In the genomic region with DNA sequence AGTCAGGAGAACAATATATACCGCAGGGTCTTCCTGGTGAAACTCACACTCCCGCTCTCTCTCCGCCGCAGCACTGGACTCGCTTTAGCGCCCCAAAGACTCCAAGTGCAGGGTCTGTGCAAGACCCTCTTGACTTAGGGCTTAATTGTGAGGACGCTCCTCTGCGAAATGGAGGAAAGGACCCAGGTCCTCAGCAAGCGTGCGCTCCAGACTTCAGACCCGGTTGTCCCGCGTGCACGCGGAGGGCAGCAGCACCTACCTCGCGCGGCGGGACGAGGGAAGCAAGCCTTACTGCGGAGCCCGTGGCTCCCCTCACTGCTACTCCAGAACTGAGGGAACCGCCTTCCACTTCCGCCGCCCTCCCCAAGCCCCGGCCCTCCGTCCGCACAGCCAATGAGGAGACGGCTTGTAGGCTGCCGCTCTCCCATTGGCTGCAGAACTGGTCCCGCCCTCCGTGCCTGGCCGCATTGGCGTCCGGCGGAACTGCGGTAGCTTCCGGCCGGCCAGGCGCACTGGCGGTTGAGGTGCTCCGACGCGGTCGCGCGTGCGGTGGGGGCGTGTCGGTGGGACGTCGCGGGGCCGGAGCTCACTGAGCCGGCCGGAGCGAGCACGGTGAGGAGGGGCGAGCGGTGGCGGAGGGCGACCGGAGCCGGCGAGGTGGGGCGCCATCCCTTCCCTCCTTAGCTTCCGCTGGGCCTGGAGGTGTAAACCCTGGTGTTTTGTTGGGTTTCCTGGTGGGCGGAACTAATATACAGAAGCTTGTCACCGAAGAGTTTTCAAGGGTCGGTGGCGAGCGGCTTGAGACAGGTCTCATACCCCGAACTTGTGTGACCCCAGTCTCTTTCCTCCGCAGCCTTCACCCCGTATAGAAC, we compare ENCODE assay signal across 8 mouse cellular contexts. TPM values are rescaled to one million over a fixed set of nuclear protein-coding genes. Genes with fewer than 3 reads are reported as not detected.
DNase-seq lines count a peak whose midpoint lies in the region; ATAC-seq and TF ChIP-seq lines count a peak whose summit lies in the region.

A gene (plus strand): TSS at position 465 of the 872 bp plus-strand sequence.

- H3K9ac ChIP-seq in MEL (ENCODE audit: control insufficient read depth, low read depth, low read length, poor library complexity, severe bottlenecking) = peak within 1 kb of the TSS; percentile 86
- peak within 1 kb of the TSS; percentile 75 for H3K9ac ChIP-seq in forebrain, postnatal 0 days
- H3K9ac ChIP-seq in lung, embryonic 15.5 days = peak within 1 kb of the TSS; percentile 85

- DNase-seq in MEL (ENCODE audit: low read depth, low spot score) = peak; percentile 97
- DNase-seq in cerebellum, adult 2 months = peak; percentile 96 to 97
- DNase-seq in forebrain, postnatal 0 days = peak; percentile 96
- DNase-seq in heart, postnatal 4 days = peak; percentile 97
- DNase-seq in layer of hippocampus, adult 8-10 months (ENCODE audit: low spot score in 2 of 2) = peak; percentile 94
- peak; percentile 94 for DNase-seq in ovary, adult 18-20 months (ENCODE audit: low spot score)
- peak; percentile 97 for DNase-seq in thymus, postnatal 0 days (ENCODE audit: low spot score)

- H3K4me2 ChIP-seq in forebrain, postnatal 0 days (ENCODE audit: low read depth) = peak within 1 kb of the TSS; percentile 94
- peak within 1 kb of the TSS; percentile 86 for H3K4me2 ChIP-seq in lung, embryonic 15.5 days

- TF ChIP-seq CTCF in MEL (IDR thresholded peaks at IDR 0.05 in 2 of 3, conservative IDR thresholded peaks at IDR 0.05 in 1 of 3; ENCODE audit: control insufficient read depth in 1 of 3, insufficient read depth in 1 of 3, low read depth in 2 of 3, low read length in 3 of 3, poor library complexity in 1 of 3, severe bottlenecking in 1 of 3) = no peak
- TF ChIP-seq CTCF in cerebellum, adult 2 months (IDR thresholded peaks at IDR 0.05; ENCODE audit: borderline replicate concordance, insufficient read depth, low read depth, low read length) = no peak
- TF ChIP-seq CTCF in forebrain, postnatal 0 days (IDR thresholded peaks at IDR 0.05; ENCODE audit: low read depth) = no peak

- WGBS in cerebellum, adult 2 months = under 1% methylated on average over 74 of the region's 75 CpGs
- under 1% methylated on average over 72 of the region's 75 CpGs for WGBS in forebrain, postnatal 0 days
- WGBS in lung, embryonic 15.5 days = under 1% methylated on average over 74 of the region's 75 CpGs

- peak; percentile 100 for ATAC-seq in forebrain, postnatal 0 days
- ATAC-seq in lung, embryonic 15.5 days (ENCODE audit: borderline replicate concordance, extremely low read depth, low FRiP score, low TSS enrichment) = peak; percentile 99

- peak within 1 kb of the TSS; percentile 62 for H3K27ac ChIP-seq in MEL (ENCODE audit: control insufficient read depth, low read depth, low read length)
- peak within 1 kb of the TSS; percentile 14 for H3K27ac ChIP-seq in cerebellum, adult 2 months (ENCODE audit: insufficient read depth, low read length)
- peak within 1 kb of the TSS; percentile 79 for H3K27ac ChIP-seq in forebrain, postnatal 0 days (ENCODE audit: low read depth, low read length)
- peak within 1 kb of the TSS; percentile 94 for H3K27ac ChIP-seq in lung, embryonic 15.5 days

- peak within 1 kb of the TSS; percentile 82 to 95 for H3K4me3 ChIP-seq in MEL (ENCODE audit: control insufficient read depth in 1 of 2, insufficient read depth in 1 of 2, low read depth in 2 of 2, low read length in 2 of 2)
- H3K4me3 ChIP-seq in cerebellum, adult 2 months (replicated peaks; ENCODE audit: insufficient read depth, low read depth, low read length) = peak within 1 kb of the TSS; percentile 89
- peak within 1 kb of the TSS; percentile 87 for H3K4me3 ChIP-seq in forebrain, postnatal 0 days (ENCODE audit: low read depth, low read length)
- H3K4me3 ChIP-seq in lung, embryonic 15.5 days = peak within 1 kb of the TSS; percentile 97

- peaks cover 3 to 26% of the 10 kb centered on the region in 2 experiments; a peak in 3 of 4 replicates for H3K36me3 ChIP-seq in MEL (ENCODE audit: control insufficient read depth in 1 of 2, insufficient read depth in 2 of 2, low read length in 2 of 2)
- H3K36me3 ChIP-seq in forebrain, postnatal 0 days (ENCODE audit: insufficient read depth) = peaks cover 45% of the 10 kb centered on the region
- peaks cover 31% of the 10 kb centered on the region for H3K36me3 ChIP-seq in lung, embryonic 15.5 days

- H3K4me1 ChIP-seq in MEL (ENCODE audit: control insufficient read depth in 1 of 2, insufficient read depth in 2 of 2, low read length in 2 of 2) = peaks cover 0 to 22% of the 10 kb centered on the region in 2 experiments; a peak in 3 of 4 replicates
- peaks cover 11% of the 10 kb centered on the region; the same call in 1 of the 2 replicates for H3K4me1 ChIP-seq in cerebellum, adult 2 months (ENCODE audit: control insufficient read depth, insufficient read depth, low read length)
- H3K4me1 ChIP-seq in forebrain, postnatal 0 days (ENCODE audit: insufficient read depth) = no peaks in the 10 kb centered on the region
- H3K4me1 ChIP-seq in lung, embryonic 15.5 days = peaks cover 39% of the 10 kb centered on the region

- peaks cover 37% of the 10 kb centered on the region for H3K79me2 ChIP-seq in MEL (ENCODE audit: control insufficient read depth, insufficient read depth, low read length, poor library complexity)

- TF ChIP-seq RAD21 in MEL (IDR thresholded peaks at IDR 0.05; ENCODE audit: low read depth, low read length) = no peak

- H3K27me3 ChIP-seq in MEL (ENCODE audit: control insufficient read depth in 1 of 2, insufficient read depth in 2 of 2, low read length in 2 of 2) = no peaks in the 10 kb centered on the region
- no peaks in the 10 kb centered on the region for H3K27me3 ChIP-seq in cerebellum, adult 2 months (ENCODE audit: control insufficient read depth, insufficient read depth, low read length)
- H3K27me3 ChIP-seq in forebrain, postnatal 0 days (ENCODE audit: insufficient read depth, low read length) = no peaks in the 10 kb centered on the region
- no peaks in the 10 kb centered on the region for H3K27me3 ChIP-seq in lung, embryonic 15.5 days

- H3K9me3 ChIP-seq in MEL (replicated peaks; ENCODE audit: insufficient read depth, low read length) = no peaks in the 10 kb centered on the region
- H3K9me3 ChIP-seq in forebrain, postnatal 0 days (ENCODE audit: low read length) = no peaks in the 10 kb centered on the region
- H3K9me3 ChIP-seq in lung, embryonic 15.5 days = no peaks in the 10 kb centered on the region

- TF ChIP-seq EP300 in MEL (IDR thresholded peaks at IDR 0.05; ENCODE audit: low read depth in 1 of 2, low read length in 2 of 2) = no peak

- peak; percentile 95 to 100 for TF ChIP-seq POLR2A in MEL (IDR thresholded peaks at IDR 0.05; ENCODE audit: control insufficient read depth in 1 of 2, insufficient read depth in 1 of 2, low read depth in 1 of 2, low read length in 2 of 2, poor library complexity in 1 of 2)
- peak; percentile 98 for TF ChIP-seq POLR2A in cerebellum, adult 2 months (IDR thresholded peaks at IDR 0.05; ENCODE audit: borderline replicate concordance, insufficient read depth, low read length)

TF ChIP-seq in MEL, 35 proteins besides CTCF, POLR2A, EP300 and RAD21 (continues in another document):
- TF ChIP-seq POLR2AphosphoS2 (IDR thresholded peaks at IDR 0.05; ENCODE audit: low read length) (peak; percentile 98), ETS1 (IDR thresholded peaks at IDR 0.05; ENCODE audit: low read depth, low read length) (no peak), ELF1 (IDR thresholded peaks at IDR 0.05; ENCODE audit: low read depth, low read length) (peak; percentile 88), UBTF (IDR thresholded peaks at IDR 0.05; ENCODE audit: borderline replicate concordance, insufficient read depth, low read depth, low read length) (no peak), TBP (IDR thresholded peaks at IDR 0.05; ENCODE audit: low read depth, low read length) (peak; percentile 85), USF2 (IDR thresholded peaks at IDR 0.05; ENCODE audit: borderline replicate concordance in 1 of 2, insufficient read depth in 1 of 2, low read depth in 1 of 2, low read length in 2 of 2) (no peak), NRF1 (IDR thresholded peaks at IDR 0.05; ENCODE audit: insufficient read depth, low read depth, low read length, poor library complexity, severe bottlenecking) (no peak), ZKSCAN1 (IDR thresholded peaks at IDR 0.05; ENCODE audit: low read depth, low read length) (0 out of 2 replicates have a peak, but pooled peaks have one; percentile 6), TCF12 (IDR thresholded peaks at IDR 0.05; ENCODE audit: low read depth, low read length) (peak; percentile 54), TAL1 (IDR thresholded peaks at IDR 0.05; ENCODE audit: low read length) (no peak), MAX (IDR thresholded peaks at IDR 0.05; ENCODE audit: low read length) (peak; percentile 38; the same call in 1 of the 2 replicates), E2F4 (IDR thresholded peaks at IDR 0.05; ENCODE audit: borderline replicate concordance, low read depth, low read length) (no peak), SMC3 (IDR thresholded peaks at IDR 0.05; ENCODE audit: low read depth, low read length) (no peak), CHD2 (IDR thresholded peaks at IDR 0.05; ENCODE audit: low read length) (no peak), MYC (IDR thresholded peaks at IDR 0.05; ENCODE audit: low read depth, low read length) (peak; percentile 63; the same call in 1 of the 2 replicates), GATA1 (IDR thresholded peaks at IDR 0.05; ENCODE audit: low read depth, low read length) (no peak), MXI1 (IDR thresholded peaks at IDR 0.05; ENCODE audit: low read depth, low read length) (peak; percentile 91), MYB (IDR thresholded peaks at IDR 0.05; ENCODE audit: low read depth, low read length) (0 out of 2 replicates have a peak, but pooled peaks have one; percentile 47), POLR2AphosphoS5 (IDR thresholded peaks at IDR 0.05; ENCODE audit: borderline replicate concordance, low read depth, low read length) (0 out of 2 replicates have a peak, but pooled peaks have one; percentile 85), BHLHE40 (IDR thresholded peaks at IDR 0.05; ENCODE audit: borderline replicate concordance, low read depth, low read length) (peak; percentile 44; the same call in 1 of the 2 replicates)

RNA-seq across cellular contexts. Expression of the gene that starts here (rescaled TPM):
- total RNA-seq in MEL (2012; rRNA removed) = 10.9 and 13.4 TPM in 2 replicates
- 10 to 100 TPM in 1 of 2 experiments, not detected in 1; 10.7 TPM for polyA plus RNA-seq in MEL (2012; ENCODE audit: insufficient read depth in 1 of 2, insufficient read length in 2 of 2, low read depth in 1 of 2, low replicate concordance in 2 of 2, missing spikeins in 1 of 2)
- polyA plus RNA-seq in cerebellum, adult 2 months (2012; rRNA removed) = 13.9 and 14.7 TPM in 2 replicates
- 20.9 and 22.5 TPM in 2 replicates for total RNA-seq in forebrain, postnatal 0 days (2014; rRNA removed)
- polyA plus RNA-seq in forebrain, postnatal 0 days (2015; fragmentation: Nextera tagmentation; extraction: Ambion mirVana) = 4.2 and 6.8 TPM in 2 replicates
- 1 to 10 TPM; 3.9 to 5.5 TPM for total RNA-seq in heart, postnatal 4 days (2021)
- 10 to 100 TPM; 12.2 to 14.7 (median 13.7) TPM for total RNA-seq in layer of hippocampus, adult 8-10 months (2022)
- 16.3 and 16.9 TPM in 2 replicates for polyA plus RNA-seq in lung, embryonic 15.5 days (2015; fragmentation: Nextera tagmentation; extraction: Ambion mirVana)
- polyA plus RNA-seq in thymus, postnatal 0 days (2015; fragmentation: Nextera tagmentation; extraction: Ambion mirVana) = 21.1 and 24.0 TPM in 2 replicates

Comparison
In these comparisons a context has a peak if more than half of its experiments do, and no peak if none do; other contexts are left out.
1. Peak in every context shown above with its lines: DNase-seq, ATAC-seq, H3K4me3 ChIP-seq and H3K27ac ChIP-seq.
2. H3K27ac ChIP-seq: peak in every context shown above with its lines; median percentile 94 in lung, embryonic 15.5 days; 79 in forebrain, postnatal 0 days; 62 in MEL; 14 in cerebellum, adult 2 months.